Mouse (Mus musculus): Measurements from ENCODE around the gene Ccnf. TPM values are rescaled to one million over a fixed set of nuclear protein-coding genes. Genes with fewer than 3 reads are reported as not detected.

Gene Ccnf
- total RNA-seq (2023): 10 to 100 TPM; 57.0 to 58.7 TPM

DNA sequence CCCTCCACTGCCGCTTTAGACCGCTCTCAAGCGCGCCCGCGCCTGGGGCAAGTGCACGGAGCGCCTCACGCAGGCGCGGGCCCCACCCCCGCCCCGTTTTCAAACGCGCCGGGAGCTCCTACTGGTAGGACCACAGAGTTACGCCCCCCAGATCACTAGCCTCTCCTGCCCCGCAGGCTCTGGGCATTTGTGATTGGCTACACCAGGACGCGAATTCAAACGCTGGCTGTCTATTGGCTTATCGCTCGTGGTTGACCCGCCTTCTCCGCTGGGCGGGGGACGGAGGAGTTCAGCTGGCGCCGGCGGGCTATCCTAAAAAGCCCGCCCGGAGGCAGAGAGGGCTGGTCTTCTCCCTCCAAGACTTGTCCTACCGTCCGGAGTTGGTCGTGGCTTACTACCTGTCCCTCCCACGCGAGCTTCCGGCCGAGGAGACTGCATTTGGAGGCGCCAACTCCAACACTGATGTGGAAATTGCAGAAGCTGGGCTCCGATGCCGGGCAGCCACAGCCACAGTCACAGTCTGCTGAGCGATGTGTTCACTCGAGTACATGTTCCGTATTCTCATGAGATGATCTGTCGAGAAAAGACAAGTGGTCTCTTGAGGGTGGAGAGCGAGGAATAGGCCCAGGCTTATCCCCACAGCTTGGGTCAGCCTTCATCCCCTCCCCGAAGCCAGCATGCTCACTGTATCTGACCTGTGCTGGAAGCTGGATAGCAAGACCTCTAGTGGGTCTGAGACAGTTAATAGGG, at the start of gene Ccnf:
Ccnf (minus strand) TSS at position 165 of the 750 bp plus-strand sequence.

DNA sequence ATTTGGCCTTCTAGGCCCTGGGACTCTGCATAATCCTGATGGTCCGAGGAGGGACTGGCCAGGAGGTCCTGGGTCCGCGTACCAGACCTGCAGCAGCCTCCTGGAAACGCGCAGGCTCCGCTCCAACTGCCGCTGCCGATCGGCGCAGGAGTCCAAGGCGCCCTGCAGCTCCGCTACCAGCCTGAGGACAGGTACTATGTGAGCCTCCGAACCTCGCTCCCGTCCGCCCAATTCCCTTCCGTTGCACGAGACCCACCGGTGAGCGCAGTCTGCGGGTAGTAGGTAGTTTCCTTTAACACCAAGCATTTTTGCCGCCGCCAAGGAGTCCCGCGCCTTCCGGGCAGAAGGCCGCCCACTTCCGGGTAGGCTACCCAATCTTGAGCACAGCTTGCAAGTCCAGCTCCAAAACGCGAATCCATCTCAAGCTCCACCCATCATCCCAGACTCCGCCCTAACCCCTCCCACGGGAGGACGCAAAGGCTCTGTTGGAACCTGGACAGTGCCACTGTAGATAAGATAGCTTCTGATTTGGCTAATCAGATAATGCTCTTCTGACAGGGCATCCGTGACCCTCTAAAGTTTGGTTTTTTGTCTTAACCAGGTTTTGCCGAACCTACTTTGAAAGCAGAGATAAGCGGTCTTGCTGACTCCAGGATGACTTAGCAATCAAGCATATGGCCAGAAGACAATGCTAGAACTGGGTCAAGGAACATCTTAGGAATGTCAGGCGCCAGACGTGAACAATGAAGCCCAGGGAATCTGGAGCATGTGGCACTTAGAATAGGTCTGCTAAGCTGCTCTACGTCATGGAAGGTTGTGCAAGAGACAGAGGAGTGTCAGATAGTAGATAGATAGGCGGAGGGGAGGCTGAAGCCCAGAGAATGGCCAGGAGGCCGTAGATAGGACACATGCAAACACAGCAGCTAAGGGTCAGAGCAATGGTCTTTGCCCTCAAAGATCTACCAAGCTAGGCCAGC, 30.6 kb downstream of the Ccnf start, which contains the start of gene Tedc2:
Tedc2 (minus strand) TSS at position 417 of the 977 bp plus-strand sequence.

DNA sequence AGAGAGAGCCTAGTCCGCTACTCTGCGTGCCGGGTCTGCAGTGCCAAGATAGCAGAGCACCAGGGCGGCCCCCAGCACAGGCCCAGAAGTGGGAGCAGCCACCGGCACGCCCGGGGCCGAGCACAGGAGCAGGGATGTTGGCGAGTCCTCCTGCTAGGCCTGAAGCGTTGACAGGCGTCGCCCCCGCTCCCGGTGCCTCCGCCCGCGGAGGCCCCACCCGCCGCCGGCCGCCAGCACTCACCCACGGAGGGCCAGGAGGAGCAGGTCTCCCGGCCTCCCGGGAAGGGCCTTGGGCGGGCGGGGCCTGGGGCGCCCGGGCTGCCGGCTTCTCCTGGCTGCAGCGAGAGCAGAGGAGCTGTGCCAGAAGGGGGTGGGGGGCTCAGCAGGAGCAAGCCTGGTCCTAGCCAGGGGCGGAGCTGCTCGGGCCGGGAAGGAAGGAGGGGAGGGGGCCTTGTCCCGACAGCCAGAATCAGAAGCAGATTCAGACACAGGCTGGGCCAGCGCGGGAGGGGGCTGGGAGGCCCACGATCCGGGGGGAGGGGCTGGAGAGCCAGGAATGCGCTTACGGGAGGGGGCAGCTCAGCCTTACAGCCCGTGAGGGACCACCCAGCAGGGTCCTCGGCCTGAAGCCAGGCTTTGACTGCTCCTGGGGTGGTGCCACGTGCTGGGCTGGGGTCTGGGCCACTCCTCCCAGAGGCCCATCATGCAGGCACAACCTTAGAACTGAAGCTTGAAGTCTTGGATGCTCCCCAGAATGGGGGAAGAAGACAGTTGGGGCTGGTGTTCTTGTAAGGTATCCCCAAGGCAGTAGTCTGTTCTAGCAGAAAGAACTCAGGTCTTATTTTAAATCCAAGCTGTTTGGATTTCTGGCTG, 42.0 kb downstream of the Ccnf start, which contains the start of gene Ntn3:
Ntn3 (minus strand) TSS at position 489 of the 873 bp plus-strand sequence.

DNA sequence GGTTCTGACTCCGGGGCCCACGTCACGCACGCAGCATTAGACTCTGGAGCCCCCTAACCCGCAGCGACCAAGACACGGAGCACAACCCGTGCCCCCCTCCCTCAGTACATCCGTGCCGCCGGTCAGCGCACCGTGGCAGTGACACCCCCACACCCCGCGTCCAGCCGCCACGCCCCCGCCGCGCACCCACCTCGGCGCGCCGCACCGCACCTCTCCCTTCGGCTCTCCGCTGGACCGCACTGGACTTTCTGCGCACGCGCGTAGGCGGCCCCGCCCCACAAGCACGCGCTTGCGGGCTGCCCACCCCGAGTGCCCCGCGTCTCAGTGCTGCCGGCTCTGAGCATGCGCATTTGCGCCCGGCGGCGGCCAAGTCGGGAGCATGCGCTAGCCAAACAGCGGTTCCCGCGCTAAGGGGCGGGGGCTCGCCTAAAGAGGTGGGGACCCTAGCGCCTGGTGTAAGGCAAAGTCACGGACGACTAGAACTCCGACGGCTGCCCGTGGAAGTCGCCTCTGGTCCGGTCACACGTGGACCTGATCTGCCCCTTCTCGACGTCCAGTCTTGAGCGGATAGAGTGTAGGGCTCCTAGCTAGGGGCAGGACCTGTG, 45.9 kb downstream of the Ccnf start, which contains the start of gene Tbc1d24:
Tbc1d24 (minus strand) TSS at position 279 of the 605 bp plus-strand sequence.

Other genes with a start within 250 kb of the Ccnf start
- gene Prss27, start 213.3 kb downstream of the Ccnf start, total RNA-seq (2023): not detected
- gene Kctd5, start 178.0 kb downstream of the Ccnf start, total RNA-seq (2023): 10 to 100 TPM; 13.1 to 16.4 TPM
- 10 to 100 TPM; 59.9 to 66.7 TPM for gene Pdpk1, start 100.6 kb downstream of the Ccnf start, total RNA-seq (2023)
- 10 to 100 TPM; 64.5 to 68.7 TPM for gene Amdhd2, start 87.7 kb downstream of the Ccnf start, total RNA-seq (2023)
- gene Atp6v0c, start 81.8 kb downstream of the Ccnf start, total RNA-seq (2023): 100 to 1,000 TPM; 397 to 402 TPM
- 10 to 100 TPM; 16.7 to 18.3 TPM for gene Tbc1d24, start 45.9 kb downstream of the Ccnf start, total RNA-seq (2023)
- gene Ntn3, start 42.0 kb downstream of the Ccnf start, total RNA-seq (2023): under 1 TPM; 0.37 to 0.40 TPM
- 10 to 100 TPM; 10.3 to 11.3 TPM for gene Tedc2, start 30.6 kb downstream of the Ccnf start, total RNA-seq (2023)
- under 1 TPM in 1 of 2 experiments, not detected in 1; 0.31 TPM for gene Abca17, start 99.6 kb upstream of the Ccnf start, total RNA-seq (2023)
- gene Abca3, start 100.5 kb upstream of the Ccnf start, total RNA-seq (2023): 10 to 100 TPM; 42.7 to 46.0 TPM
- 10 to 100 TPM; 65.6 to 72.3 TPM for gene Rnps1, start 163.1 kb upstream of the Ccnf start, total RNA-seq (2023)
- gene Eci1, start 175.2 kb upstream of the Ccnf start, total RNA-seq (2023): 10 to 100 TPM; 11.3 to 16.4 TPM
- gene Dnase1l2, start 191.6 kb upstream of the Ccnf start, total RNA-seq (2023): 1 to 10 TPM; 2.8 to 3.4 TPM
- gene E4f1, start 218.8 kb upstream of the Ccnf start, total RNA-seq (2023): 10 to 100 TPM; 35.8 to 38.2 TPM
- gene Pgp, start 218.9 kb upstream of the Ccnf start, total RNA-seq (2023): 10 to 100 TPM; 29.7 to 33.2 TPM
- gene Bricd5, start 222.4 kb upstream of the Ccnf start, total RNA-seq (2023): under 1 TPM in 1 of 2 experiments, not detected in 1; 0.35 TPM
- 10 to 100 TPM; 46.7 to 47.8 TPM for gene Mlst8, start 227.6 kb upstream of the Ccnf start, total RNA-seq (2023)
- not detected for gene Caskin1, start 237.1 kb upstream of the Ccnf start, total RNA-seq (2023)

Data from neutrophil, adult 83 days (primary cell).